Mouse (Mus musculus) midbrain, embryonic 12.5 days (tissue): ENCODE measurements at regions not wholly inside any gene's neighbourhood (a gene's known extent, or its start where the extent isn't known, plus 50 kb on each side); places are given as distances from the start of the nearest gene placed in this dataset.
"Not testable (repeated sequence)": the region's sequence is repeated elsewhere in the genome, so short reads cannot be mapped to it uniquely, and the experiment has no call there.

ENCODE experiments used
- ATAC-seq: fragments of 200-750 bp; cut with Nextera tagmentation; 2 replicates; pipeline ENCODE4 v1.8.0; 2017; ENCODE audit warnings: low read depth, moderate TSS enrichment, moderate library complexity; ENCODE audit not compliant: low FRiP score
- H3K27ac ChIP-seq: fragments of 300-500 bp; sonication (generic); replicated peaks from 2 replicates; pipeline ENCODE4 v1.5.1; 2016; ENCODE audit warnings: mild to moderate bottlenecking
- H3K27me3 ChIP-seq: fragments of 300-500 bp; sonication (generic); 2 replicates; pipeline ENCODE4 v1.6.1; 2016; ENCODE audit warnings: mild to moderate bottlenecking
- H3K36me3 ChIP-seq: fragments of 300-500 bp; sonication (generic); 2 replicates; pipeline ENCODE4 v1.6.1; 2016
- H3K4me1 ChIP-seq: fragments of 300-500 bp; sonication (generic); 2 replicates; pipeline ENCODE4 v1.6.1; 2016
- H3K4me2 ChIP-seq: fragments of 300-500 bp; sonication (generic); replicated peaks from 2 replicates; pipeline ENCODE4 v1.6.1; 2016; ENCODE audit warnings: mild to moderate bottlenecking, moderate library complexity
- H3K4me3 ChIP-seq: fragments of 300-500 bp; sonication (generic); 2 replicates; pipeline ENCODE4 v1.5.1; 2016; ENCODE audit warnings: mild to moderate bottlenecking
- H3K9ac ChIP-seq: fragments of 300-500 bp; sonication (generic); replicated peaks from 2 replicates; pipeline ENCODE4 v1.6.1; 2016; ENCODE audit warnings: mild to moderate bottlenecking, moderate library complexity
- H3K9me3 ChIP-seq: fragments of 300-500 bp; sonication (generic); 2 replicates; pipeline ENCODE4 v1.6.1; 2016; ENCODE audit warnings: mild to moderate bottlenecking
- WGBS: fragments of 180-500 bp; shearing (Covaris S2); methylation state at CpG from one replicate; pipeline ENCODE4 v1.1.7; 2016; 5-methylcytosine and 5-hydroxymethylcytosine counted together

DNA sequence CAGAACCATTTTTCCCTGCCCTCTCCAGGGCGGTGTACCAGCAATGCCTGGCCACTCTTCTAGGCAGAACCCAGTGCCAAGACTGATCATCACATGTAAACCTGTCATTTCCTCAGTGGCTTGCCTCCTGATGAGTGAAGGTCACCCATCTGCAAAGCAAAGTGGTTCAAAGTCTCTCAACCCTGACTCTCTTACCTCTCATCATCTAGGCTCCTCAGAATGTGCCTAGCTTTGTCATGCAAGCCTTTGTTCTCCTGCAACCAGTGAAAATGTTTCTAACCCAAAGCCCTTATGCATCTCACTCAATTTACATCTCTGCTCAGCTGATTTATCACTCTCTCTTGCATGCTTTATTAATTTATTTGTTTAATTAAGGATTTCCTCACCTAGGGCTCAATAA lies 445.5 kb downstream of the Anxa1 start:
- Histone ChIP-seq H3K27ac (no peak overlapping the region), H3K27me3 (no peaks in the 10 kb centered on the region), H3K4me1 (no peaks in the 10 kb centered on the region), H3K9ac (no peak overlapping the region), H3K36me3 (no peaks in the 10 kb centered on the region), H3K4me2 (no peak overlapping the region), H3K9me3 (no peaks in the 10 kb centered on the region), H3K4me3 (no peak overlapping the region)
- WGBS, result 78% methylated on average over 1 of the region's 1 CpGs
- ATAC-seq, result no peak

DNA sequence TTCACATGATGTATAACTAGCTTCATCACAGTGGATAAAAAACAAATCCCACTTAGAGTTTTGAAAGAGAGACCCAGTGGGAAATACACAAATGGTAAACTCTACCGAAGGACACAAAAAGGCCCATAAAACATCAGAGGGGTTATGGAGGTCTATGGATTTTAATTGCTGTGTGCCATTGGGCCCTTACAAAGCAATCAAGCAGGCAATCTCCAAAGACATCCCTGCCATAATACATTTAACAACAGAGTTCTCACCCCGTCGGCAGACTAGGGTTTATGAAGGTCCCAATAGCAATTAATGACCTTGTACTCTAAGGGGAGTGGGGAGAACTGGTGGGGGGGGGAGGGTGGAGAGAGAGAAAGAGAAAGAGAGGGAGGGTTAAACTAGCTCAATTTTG lies 448.0 kb downstream of the Anxa1 start:
- no peak overlapping the region for H3K9ac ChIP-seq
- ATAC-seq, result peak; percentile 41; the same call in 1 of the 2 replicates
- 60% methylated on average over 3 of the region's 3 CpGs for WGBS
- H3K4me3 ChIP-seq, result no peak overlapping the region
- no peaks in the 10 kb centered on the region for H3K27me3 ChIP-seq
- no peak overlapping the region for H3K27ac ChIP-seq
- H3K36me3 ChIP-seq, result no peaks in the 10 kb centered on the region
- no peak overlapping the region for H3K4me2 ChIP-seq
- no peaks in the 10 kb centered on the region for H3K9me3 ChIP-seq
- no peaks in the 10 kb centered on the region for H3K4me1 ChIP-seq

DNA sequence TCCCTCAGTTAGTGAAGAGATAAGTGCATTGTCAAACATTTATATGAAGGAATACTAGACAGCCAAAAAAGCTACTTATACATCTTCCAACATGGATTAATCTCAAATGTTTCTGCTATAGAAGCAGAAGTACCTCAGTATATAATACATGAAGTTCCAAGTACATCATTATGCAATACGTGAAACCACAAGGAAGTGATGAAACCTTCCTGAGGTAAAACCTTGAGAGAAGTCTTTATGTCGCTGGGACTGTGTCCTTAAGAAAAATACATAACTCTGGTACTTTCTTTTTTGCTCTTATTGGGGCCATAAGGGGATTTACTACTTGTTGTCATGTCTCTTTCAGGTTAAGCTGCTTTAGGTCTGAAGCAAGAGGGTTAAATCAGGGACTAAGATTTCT lies 469.6 kb downstream of the Anxa1 start:
- no peaks in the 10 kb centered on the region for H3K27me3 ChIP-seq
- no peak overlapping the region for H3K4me3 ChIP-seq
- H3K9me3 ChIP-seq, result no peaks in the 10 kb centered on the region
- no peak overlapping the region for H3K4me2 ChIP-seq
- ATAC-seq, result no peak
- no peaks in the 10 kb centered on the region for H3K36me3 ChIP-seq
- no peak overlapping the region for H3K9ac ChIP-seq
- no peak overlapping the region for H3K27ac ChIP-seq
- 85% methylated on average over 2 of the region's 2 CpGs for WGBS
- no peaks in the 10 kb centered on the region for H3K4me1 ChIP-seq

DNA sequence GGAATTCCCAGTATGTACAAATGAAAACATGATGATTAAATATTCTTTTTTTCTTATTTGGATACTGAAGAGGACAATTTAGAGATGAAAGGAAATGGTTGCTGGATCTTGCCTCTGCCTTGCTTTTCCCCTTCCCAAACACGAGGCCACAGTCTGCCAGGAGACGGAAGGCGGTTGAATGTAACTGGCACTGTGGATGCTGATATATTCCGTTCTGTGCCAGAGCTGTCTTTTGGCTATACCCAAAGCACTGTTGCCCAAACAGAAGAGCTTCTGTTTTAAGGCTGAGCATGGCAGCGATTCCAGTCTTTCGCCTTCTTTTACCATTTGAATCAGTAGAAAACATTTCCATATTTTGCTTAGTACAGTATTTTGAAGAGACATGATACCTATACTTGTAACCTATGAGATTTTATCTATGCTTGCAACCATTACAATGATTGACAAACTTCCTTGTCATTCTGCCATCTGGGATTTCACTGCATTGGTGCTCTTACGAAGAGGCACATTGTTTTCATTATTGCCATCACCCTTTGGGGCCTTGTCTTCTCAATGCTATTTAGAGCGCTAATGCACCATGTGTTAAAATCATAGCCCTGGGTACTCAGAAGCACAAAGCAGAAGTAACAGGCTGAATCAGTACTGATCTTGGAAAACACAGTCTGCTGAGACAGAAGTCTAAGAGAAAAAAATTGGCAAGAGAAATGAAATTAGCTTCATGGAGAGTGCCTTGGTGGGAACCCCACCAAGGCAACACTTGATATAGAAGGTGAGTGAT lies 504.6 kb downstream of the Anxa1 start:
- Histone ChIP-seq H3K36me3 (no peaks in the 10 kb centered on the region), H3K9me3 (no peaks in the 10 kb centered on the region), H3K4me3 (no peak overlapping the region), H3K27ac (no peak overlapping the region), H3K27me3 (no peaks in the 10 kb centered on the region), H3K9ac (no peak overlapping the region), H3K4me2 (no peak overlapping the region), H3K4me1 (no peaks in the 10 kb centered on the region)
- no peak for ATAC-seq
- WGBS, result 91% methylated on average over 8 of the region's 8 CpGs

DNA sequence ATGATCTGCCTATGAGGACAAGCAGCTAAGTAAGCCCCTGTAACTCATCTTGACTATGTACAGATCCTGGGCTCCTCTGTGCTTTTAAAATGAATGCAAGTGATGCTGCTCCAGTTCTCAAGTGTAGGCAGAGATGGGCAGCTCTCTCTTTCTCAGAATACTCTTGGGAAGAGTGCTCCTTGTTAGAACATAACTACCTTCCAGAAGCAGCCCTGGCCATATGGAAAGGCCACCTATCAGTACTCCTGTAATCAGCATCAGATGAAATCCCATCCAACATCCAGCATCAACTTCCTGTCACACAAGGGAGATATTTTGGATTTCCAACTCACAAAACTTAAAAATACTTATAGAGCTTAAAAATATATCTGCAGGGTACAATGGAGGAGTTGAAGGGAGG lies 509.8 kb downstream of the Anxa1 start:
- Histone ChIP-seq H3K9ac (no peak overlapping the region), H3K36me3 (no peaks in the 10 kb centered on the region), H3K27me3 (no peaks in the 10 kb centered on the region), H3K4me1 (no peaks in the 10 kb centered on the region), H3K4me2 (no peak overlapping the region), H3K4me3 (no peak overlapping the region), H3K27ac (no peak overlapping the region), H3K9me3 (no peaks in the 10 kb centered on the region)
- ATAC-seq, result no peak

DNA sequence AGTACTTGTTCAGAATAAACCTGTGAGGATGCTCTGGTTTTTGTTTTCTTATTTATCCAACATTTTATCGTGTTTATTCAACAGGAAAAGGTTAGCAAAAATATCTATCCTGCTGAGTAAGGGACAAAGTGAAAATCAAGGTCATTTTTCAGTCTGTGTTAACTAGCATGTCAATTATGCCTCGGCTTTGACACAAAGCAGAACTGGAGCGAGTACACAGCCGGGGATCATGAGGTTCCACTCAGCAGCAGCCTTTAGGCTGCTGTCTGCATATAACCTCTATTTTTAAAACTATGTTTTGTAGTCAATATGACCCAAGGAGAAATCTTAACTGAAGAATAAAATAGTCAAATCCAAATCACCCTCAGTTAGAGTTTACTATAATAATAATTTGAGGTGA lies 542.6 kb downstream of the Anxa1 start:
- H3K27me3 ChIP-seq, result no peaks in the 10 kb centered on the region
- no peak overlapping the region for H3K27ac ChIP-seq
- no peaks in the 10 kb centered on the region for H3K36me3 ChIP-seq
- no peak overlapping the region for H3K4me3 ChIP-seq
- no peak for ATAC-seq
- H3K9me3 ChIP-seq, result no peaks in the 10 kb centered on the region
- H3K9ac ChIP-seq, result no peak overlapping the region
- WGBS, result 76% methylated on average over 4 of the region's 4 CpGs
- no peak overlapping the region for H3K4me2 ChIP-seq
- H3K4me1 ChIP-seq, result no peaks in the 10 kb centered on the region

DNA sequence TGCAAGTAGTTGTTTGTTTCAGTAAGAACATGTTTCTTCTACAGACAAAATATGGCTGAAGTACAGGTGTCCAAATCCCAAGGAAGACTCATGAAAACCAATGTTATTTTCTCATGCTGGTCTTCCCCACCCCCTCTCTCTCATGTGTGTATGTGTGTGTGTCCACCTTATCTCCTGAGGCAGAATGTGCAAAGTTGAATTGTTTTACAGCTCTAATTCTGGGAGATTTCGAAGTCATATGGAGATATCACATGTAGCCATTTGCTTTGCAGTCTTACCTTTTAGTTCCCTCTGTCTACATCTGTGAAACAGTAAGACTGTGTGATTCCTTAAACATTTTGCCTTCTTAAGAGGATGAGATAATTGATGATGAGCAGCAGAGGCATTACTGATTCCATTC lies 582.8 kb downstream of the Anxa1 start:
- no peaks in the 10 kb centered on the region for H3K27me3 ChIP-seq
- no peaks in the 10 kb centered on the region for H3K36me3 ChIP-seq
- H3K4me1 ChIP-seq, result no peaks in the 10 kb centered on the region
- H3K4me2 ChIP-seq, result no peak overlapping the region
- H3K27ac ChIP-seq, result no peak overlapping the region
- no peaks in the 10 kb centered on the region for H3K9me3 ChIP-seq
- H3K9ac ChIP-seq, result no peak overlapping the region
- no peak for ATAC-seq
- 93% methylated on average over 1 of the region's 1 CpGs for WGBS
- H3K4me3 ChIP-seq, result no peak overlapping the region

DNA sequence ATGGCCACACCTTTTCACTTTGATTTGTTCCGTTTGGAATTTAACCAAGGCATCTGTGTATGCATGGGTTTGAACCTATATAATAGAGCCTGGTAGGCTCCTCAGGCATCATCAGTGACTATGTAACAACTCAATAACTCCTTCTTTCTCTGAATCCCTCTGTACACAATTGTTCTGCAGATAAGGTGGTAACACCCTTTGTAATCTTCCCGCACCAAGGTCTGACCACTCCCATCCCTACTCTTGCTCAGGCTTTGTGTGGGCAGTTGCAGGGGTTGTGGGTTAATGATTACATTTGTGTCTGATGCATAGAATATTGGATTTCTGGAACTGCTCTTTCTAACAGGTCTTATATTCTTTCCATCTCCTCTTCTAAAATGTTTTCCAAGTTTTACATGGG lies 596.9 kb downstream of the Anxa1 start:
- Histone ChIP-seq H3K4me2 (no peak overlapping the region), H3K9me3 (no peaks in the 10 kb centered on the region), H3K36me3 (no peaks in the 10 kb centered on the region), H3K4me3 (no peak overlapping the region), H3K4me1 (no peaks in the 10 kb centered on the region), H3K27ac (no peak overlapping the region), H3K9ac (no peak overlapping the region), H3K27me3 (no peaks in the 10 kb centered on the region)
- WGBS, result 77% methylated on average over 2 of the region's 2 CpGs
- ATAC-seq, result no peak

DNA sequence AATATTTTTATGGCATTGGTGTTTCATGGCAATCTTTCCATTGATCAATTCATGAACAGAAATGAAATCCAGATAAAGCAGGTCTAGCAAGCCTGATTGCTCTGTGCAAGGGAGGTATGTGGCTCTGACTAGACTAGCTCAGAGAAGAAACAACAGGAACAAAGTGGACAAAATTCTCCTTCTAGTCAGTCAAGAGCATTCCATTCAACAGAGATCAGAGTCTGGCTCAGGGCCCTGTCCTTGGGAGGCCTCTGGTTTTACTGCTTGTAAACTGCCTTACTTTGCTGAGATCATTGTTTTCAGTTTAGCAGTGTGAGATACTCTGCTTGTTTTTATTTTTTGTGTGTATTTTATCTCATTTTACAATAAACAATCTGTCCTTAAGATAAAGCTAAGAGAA lies 607.2 kb downstream of the Anxa1 start:
- H3K9me3 ChIP-seq, result no peaks in the 10 kb centered on the region
- no peaks in the 10 kb centered on the region for H3K4me1 ChIP-seq
- H3K9ac ChIP-seq, result no peak overlapping the region
- H3K4me3 ChIP-seq, result no peak overlapping the region
- no peak for ATAC-seq
- H3K4me2 ChIP-seq, result no peak overlapping the region
- H3K36me3 ChIP-seq, result no peaks in the 10 kb centered on the region
- no peaks in the 10 kb centered on the region for H3K27me3 ChIP-seq
- H3K27ac ChIP-seq, result no peak overlapping the region

DNA sequence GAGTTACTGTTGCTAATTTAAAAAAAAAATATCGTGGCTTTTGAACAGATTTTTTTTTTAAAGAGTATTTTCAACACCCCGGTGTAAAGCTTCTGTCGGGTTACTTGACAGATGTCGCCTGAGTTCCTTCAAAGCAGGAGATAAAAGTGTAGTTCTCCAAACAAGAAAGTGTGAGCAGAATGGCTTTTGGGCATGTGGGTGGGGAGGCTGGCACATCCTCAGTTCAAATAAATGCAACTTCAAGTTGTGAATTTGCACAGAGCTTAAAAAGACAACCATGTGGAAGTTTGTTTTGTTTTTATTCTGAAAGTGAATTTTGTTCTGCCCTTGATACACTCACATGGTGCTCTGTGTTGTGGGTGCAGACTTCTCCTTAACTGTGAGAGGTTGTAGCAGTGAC lies 612.9 kb downstream of the Anxa1 start:
- H3K4me2 ChIP-seq, result no peak overlapping the region
- no peaks in the 10 kb centered on the region for H3K9me3 ChIP-seq
- H3K4me3 ChIP-seq, result no peak overlapping the region
- H3K27me3 ChIP-seq, result no peaks in the 10 kb centered on the region
- H3K9ac ChIP-seq, result no peak overlapping the region
- 77% methylated on average over 4 of the region's 4 CpGs for WGBS
- no peak overlapping the region for H3K27ac ChIP-seq
- H3K36me3 ChIP-seq, result no peaks in the 10 kb centered on the region
- no peak for ATAC-seq
- H3K4me1 ChIP-seq, result no peaks in the 10 kb centered on the region

DNA sequence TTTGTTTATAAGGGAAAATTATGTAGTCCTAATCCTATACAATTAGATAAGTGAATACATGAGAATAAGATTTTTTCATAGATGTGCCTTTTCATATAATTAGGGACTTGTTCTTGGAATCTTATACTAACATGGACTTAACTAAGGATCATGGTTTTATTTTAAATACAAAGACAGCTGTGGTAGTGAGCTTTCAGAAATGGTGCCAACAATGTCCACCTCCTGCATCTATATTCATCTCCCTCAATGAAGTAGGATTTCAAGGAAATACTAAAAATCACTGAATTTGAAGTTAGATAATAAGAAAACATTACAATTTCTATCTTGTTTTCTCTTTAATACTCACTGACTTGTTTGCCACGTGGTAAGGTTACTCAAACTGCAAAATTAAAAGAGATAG lies 619.8 kb downstream of the Anxa1 start:
- WGBS, result 56% methylated on average over 1 of the region's 1 CpGs
- ATAC-seq, result no peak
- no peak overlapping the region for H3K27ac ChIP-seq
- no peaks in the 10 kb centered on the region for H3K27me3 ChIP-seq
- H3K9ac ChIP-seq, result no peak overlapping the region
- no peaks in the 10 kb centered on the region for H3K4me1 ChIP-seq
- H3K4me3 ChIP-seq, result no peak overlapping the region
- H3K4me2 ChIP-seq, result no peak overlapping the region
- no peaks in the 10 kb centered on the region for H3K36me3 ChIP-seq
- no peaks in the 10 kb centered on the region for H3K9me3 ChIP-seq

DNA sequence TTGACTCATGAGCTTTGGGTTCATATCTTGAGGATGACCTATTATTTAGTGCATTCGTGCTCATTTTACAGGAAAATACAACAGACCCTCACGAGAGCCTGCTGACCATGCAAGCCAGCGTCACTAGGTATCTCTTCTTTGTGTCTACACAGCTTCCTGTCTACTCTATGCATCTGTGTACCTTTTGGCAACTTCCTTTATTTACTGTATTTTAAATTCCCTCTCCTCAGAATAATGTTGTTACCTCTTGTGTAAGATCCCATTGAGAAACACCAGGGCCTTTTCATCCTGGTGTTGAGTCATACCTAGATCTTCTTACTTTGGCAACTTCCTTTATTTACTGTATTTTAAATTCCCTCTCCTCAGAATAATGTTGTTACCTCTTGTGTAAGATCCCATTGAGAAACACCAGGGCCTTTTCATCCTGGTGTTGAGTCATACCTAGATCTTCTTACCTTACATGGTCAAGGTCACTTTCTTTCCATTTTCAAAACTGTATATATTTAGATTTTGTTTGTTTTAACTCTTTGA lies 639.1 kb upstream of the Rorb start:
- WGBS, result 91% methylated on average over 3 of the region's 3 CpGs
- H3K27me3 ChIP-seq, H3K36me3 ChIP-seq, H3K4me3 ChIP-seq, H3K4me2 ChIP-seq, ATAC-seq, H3K4me1 ChIP-seq, H3K9me3 ChIP-seq, H3K9ac ChIP-seq, H3K27ac ChIP-seq: not testable (repeated sequence)
